Mouse (Mus musculus): ENCODE results near the gene Acot8.

- no peak for TF ChIP-seq CTCF (IDR thresholded peaks at IDR 0.05; ENCODE audit: control insufficient read depth, insufficient read depth, low read length)
- TF ChIP-seq POLR2A (IDR thresholded peaks at IDR 0.05; ENCODE audit: borderline replicate concordance, control insufficient read depth, low read depth, low read length), result peak; percentile 72; the same call in 1 of the 2 replicates
Observed at GRCm38 (mm10) chr2:164833314-164833959, 28.8 kb upstream of the Acot8 start, which contains the start of gene Neurl2.
